Mouse (Mus musculus): ENCODE data around the gene Hspg2. TPM values are rescaled to one million over a fixed set of nuclear protein-coding genes. Genes with fewer than 3 reads are reported as not detected.

The Hspg2 gene
- polyA plus RNA-seq, 2 experiments = 3.3 to 5.0 TPM

DNA sequence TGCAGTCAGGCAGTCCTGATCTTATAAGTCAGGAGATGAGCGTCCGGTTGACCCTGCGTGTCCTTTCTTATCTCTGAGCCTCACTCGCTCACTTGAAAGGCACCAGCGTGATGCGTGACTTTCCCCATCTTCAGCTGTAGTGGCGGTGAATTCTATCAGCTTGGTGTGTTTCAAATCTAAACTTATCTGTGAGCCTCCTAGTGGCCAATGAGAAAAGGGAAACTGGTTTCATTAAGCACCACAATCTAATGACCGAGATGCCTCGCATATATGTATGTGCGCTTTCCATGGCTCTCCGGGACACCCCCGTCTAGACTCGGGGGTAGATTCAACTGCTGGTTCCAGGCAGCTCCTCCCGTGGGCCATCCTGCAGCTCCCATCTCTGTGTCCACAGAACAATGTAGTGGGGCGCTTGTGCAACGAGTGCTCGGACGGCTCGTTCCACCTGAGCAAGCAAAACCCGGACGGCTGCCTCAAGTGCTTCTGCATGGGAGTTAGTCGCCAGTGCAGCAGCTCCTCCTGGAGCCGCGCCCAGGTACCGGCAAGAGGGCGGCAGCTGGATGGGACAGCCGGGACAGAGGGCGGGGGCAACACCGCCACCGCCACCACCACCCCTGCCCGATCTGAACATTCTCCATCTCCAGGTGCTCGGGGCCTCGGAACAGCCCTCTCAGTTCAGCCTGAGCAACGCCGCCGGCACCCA, 49.6 kb downstream of the Hspg2 start:
- Histone ChIP-seq H3K9ac (replicated peaks) (no peak overlapping the region), H3K36me3 (replicated peaks; ENCODE audit: control insufficient read depth, insufficient read depth, low read depth) (no peaks in the 10 kb centered on the region), H3K27ac (no peak overlapping the region), H3K27me3 (ENCODE audit: control insufficient read depth, insufficient read depth, low read length) (no peaks in the 10 kb centered on the region), H3K9me3 (ENCODE audit: control insufficient read depth, low read length) (no peaks in the 10 kb centered on the region), H3K4me2 (ENCODE audit: low read depth) (no peak overlapping the region), H3K4me3 (ENCODE audit: insufficient read depth in 1 of 2, low read depth in 2 of 2, low read length in 2 of 2) (no peak overlapping the region), H3K4me1 (replicated peaks; ENCODE audit: control insufficient read depth in 2 of 2, insufficient read depth in 2 of 2, low read length in 1 of 2) (no peaks in the 10 kb centered on the region)
- no peak for ATAC-seq (ENCODE audit: insufficient read depth)
- DNase-seq (ENCODE audit: low read depth in 3 of 3, low spot score in 3 of 3) = no peak
- WGBS (ENCODE audit: insufficient replicate concordance) = 69% methylated on average over 36 of the region's 36 CpGs
- TF ChIP-seq CTCF (IDR thresholded peaks at IDR 0.05; ENCODE audit: low read depth) (peak; percentile 16; the same call in 1 of the 2 replicates), EP300 (IDR thresholded peaks at IDR 0.05; ENCODE audit: low read depth) (no peak)

DNA sequence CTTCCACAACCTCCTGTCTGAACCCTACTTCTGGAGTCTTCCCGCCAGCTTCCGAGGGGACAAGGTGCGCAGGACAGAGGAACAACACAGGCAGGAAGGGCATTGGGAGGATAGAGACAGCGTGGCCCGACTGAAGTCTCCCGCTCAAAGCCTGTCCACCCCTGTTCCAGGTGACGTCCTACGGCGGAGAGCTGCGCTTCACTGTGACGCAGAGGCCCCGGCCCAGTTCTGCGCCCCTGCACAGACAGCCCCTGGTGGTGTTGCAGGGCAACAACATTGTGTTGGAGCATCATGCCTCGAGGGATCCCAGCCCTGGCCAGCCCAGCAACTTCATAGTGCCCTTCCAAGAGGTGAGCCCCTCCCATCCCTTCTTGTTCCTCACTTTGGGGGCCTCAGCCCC, 50.2 kb downstream of the Hspg2 start:
- H3K9ac ChIP-seq (replicated peaks) = no peak overlapping the region
- 81% methylated on average over 14 of the region's 14 CpGs for WGBS (ENCODE audit: insufficient replicate concordance)
- TF ChIP-seq CTCF (IDR thresholded peaks at IDR 0.05; ENCODE audit: low read depth) = no peak
- TF ChIP-seq EP300 (IDR thresholded peaks at IDR 0.05; ENCODE audit: low read depth) = no peak
- H3K27ac ChIP-seq = no peak overlapping the region
- H3K4me1 ChIP-seq (replicated peaks; ENCODE audit: control insufficient read depth in 2 of 2, insufficient read depth in 2 of 2, low read length in 1 of 2) = no peaks in the 10 kb centered on the region
- DNase-seq (ENCODE audit: low read depth in 3 of 3, low spot score in 3 of 3) (no peak), ATAC-seq (ENCODE audit: insufficient read depth) (no peak)
- no peak overlapping the region for H3K4me2 ChIP-seq (ENCODE audit: low read depth)
- no peaks in the 10 kb centered on the region for H3K27me3 ChIP-seq (ENCODE audit: control insufficient read depth, insufficient read depth, low read length)
- H3K36me3 ChIP-seq (replicated peaks; ENCODE audit: control insufficient read depth, insufficient read depth, low read depth) = no peaks in the 10 kb centered on the region
- H3K4me3 ChIP-seq (ENCODE audit: insufficient read depth in 1 of 2, low read depth in 2 of 2, low read length in 2 of 2) = no peak overlapping the region
- no peaks in the 10 kb centered on the region for H3K9me3 ChIP-seq (ENCODE audit: control insufficient read depth, low read length)

DNA sequence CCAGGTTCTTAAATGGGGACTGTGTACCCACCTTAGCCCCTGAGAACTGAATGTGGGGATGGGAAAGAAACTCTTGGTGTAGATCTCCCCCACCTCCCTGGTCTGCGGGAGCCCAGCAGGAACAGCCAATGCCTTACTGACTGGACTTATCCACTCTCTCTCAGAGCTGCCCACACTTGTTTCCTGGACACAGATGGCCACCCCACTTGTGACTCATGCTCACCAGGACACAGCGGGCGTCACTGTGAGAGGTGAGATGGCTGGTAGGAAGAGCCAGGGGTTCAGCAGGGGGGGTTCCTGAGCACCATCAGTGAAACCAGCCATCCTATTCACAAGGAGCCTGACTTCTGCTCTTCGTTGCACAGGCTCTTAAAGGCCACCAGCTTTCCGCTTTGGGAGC, 51.8 kb downstream of the Hspg2 start:
- H3K9me3 ChIP-seq (ENCODE audit: control insufficient read depth, low read length) = no peaks in the 10 kb centered on the region

GRCm38 (mm10) chr4:137521966-137522365, 53.4 kb downstream of the Hspg2 start:
- DNase-seq (ENCODE audit: low read depth in 3 of 3, low spot score in 3 of 3) = no peak
- Histone ChIP-seq H3K4me2 (ENCODE audit: low read depth) (no peak overlapping the region), H3K9me3 (ENCODE audit: control insufficient read depth, low read length) (no peaks in the 10 kb centered on the region), H3K4me1 (replicated peaks; ENCODE audit: control insufficient read depth in 2 of 2, insufficient read depth in 2 of 2, low read length in 1 of 2) (no peaks in the 10 kb centered on the region), H3K27ac (no peak overlapping the region), H3K9ac (replicated peaks) (no peak overlapping the region), H3K27me3 (ENCODE audit: control insufficient read depth, insufficient read depth, low read length) (no peaks in the 10 kb centered on the region), H3K36me3 (replicated peaks; ENCODE audit: control insufficient read depth, insufficient read depth, low read depth) (no peaks in the 10 kb centered on the region), H3K4me3 (ENCODE audit: insufficient read depth in 1 of 2, low read depth in 2 of 2, low read length in 2 of 2) (no peak overlapping the region)
- ATAC-seq (ENCODE audit: insufficient read depth) = no peak
- WGBS (ENCODE audit: insufficient replicate concordance) = 73% methylated on average over 11 of the region's 11 CpGs
- no peak for TF ChIP-seq EP300 (IDR thresholded peaks at IDR 0.05; ENCODE audit: low read depth)

More for the DNA sequence above, 51.8 kb downstream of the Hspg2 start:
- DNase-seq (ENCODE audit: low read depth in 3 of 3, low spot score in 3 of 3) (no peak), ATAC-seq (ENCODE audit: insufficient read depth) (no peak)
- H3K4me3 ChIP-seq (ENCODE audit: insufficient read depth in 1 of 2, low read depth in 2 of 2, low read length in 2 of 2) = no peak overlapping the region
- 70% methylated on average over 5 of the region's 5 CpGs for WGBS (ENCODE audit: insufficient replicate concordance)
- H3K36me3 ChIP-seq (replicated peaks; ENCODE audit: control insufficient read depth, insufficient read depth, low read depth) = no peaks in the 10 kb centered on the region
- no peak for TF ChIP-seq CTCF (IDR thresholded peaks at IDR 0.05; ENCODE audit: low read depth)
- TF ChIP-seq EP300 (IDR thresholded peaks at IDR 0.05; ENCODE audit: low read depth) = no peak
- H3K27me3 ChIP-seq (ENCODE audit: control insufficient read depth, insufficient read depth, low read length) = no peaks in the 10 kb centered on the region
- H3K4me2 ChIP-seq (ENCODE audit: low read depth) = no peak overlapping the region
- H3K27ac ChIP-seq = no peak overlapping the region
- H3K9ac ChIP-seq (replicated peaks) = no peak overlapping the region
- H3K4me1 ChIP-seq (replicated peaks; ENCODE audit: control insufficient read depth in 2 of 2, insufficient read depth in 2 of 2, low read length in 1 of 2) = no peaks in the 10 kb centered on the region

GRCm38 (mm10) chr4:137525426-137525825, 56.9 kb downstream of the Hspg2 start:
- TF ChIP-seq EP300 (IDR thresholded peaks at IDR 0.05; ENCODE audit: low read depth) = no peak
- TF ChIP-seq CTCF (IDR thresholded peaks at IDR 0.05; ENCODE audit: low read depth) = no peak
- no peak overlapping the region for H3K27ac ChIP-seq
- no peak overlapping the region for H3K4me3 ChIP-seq (ENCODE audit: insufficient read depth in 1 of 2, low read depth in 2 of 2, low read length in 2 of 2)
- no peaks in the 10 kb centered on the region for H3K36me3 ChIP-seq (replicated peaks; ENCODE audit: control insufficient read depth, insufficient read depth, low read depth)
- H3K4me2 ChIP-seq (ENCODE audit: low read depth) = no peak overlapping the region
- no peaks in the 10 kb centered on the region for H3K9me3 ChIP-seq (ENCODE audit: control insufficient read depth, low read length)
- no peak overlapping the region for H3K9ac ChIP-seq (replicated peaks)
- H3K4me1 ChIP-seq (replicated peaks; ENCODE audit: control insufficient read depth in 2 of 2, insufficient read depth in 2 of 2, low read length in 1 of 2) = no peaks in the 10 kb centered on the region
- WGBS (ENCODE audit: insufficient replicate concordance) = 57% methylated on average over 1 of the region's 1 CpGs
- no peaks in the 10 kb centered on the region for H3K27me3 ChIP-seq (ENCODE audit: control insufficient read depth, insufficient read depth, low read length)
- DNase-seq (ENCODE audit: low read depth in 3 of 3, low spot score in 3 of 3) (no peak), ATAC-seq (ENCODE audit: insufficient read depth) (no peak)
